Mouse (Mus musculus): ENCODE measurements at regions not wholly inside any gene's neighbourhood (a gene's known extent, or its start where the extent isn't known, plus 50 kb on each side); places are given as distances from the start of the nearest gene placed in this dataset.

DNA sequence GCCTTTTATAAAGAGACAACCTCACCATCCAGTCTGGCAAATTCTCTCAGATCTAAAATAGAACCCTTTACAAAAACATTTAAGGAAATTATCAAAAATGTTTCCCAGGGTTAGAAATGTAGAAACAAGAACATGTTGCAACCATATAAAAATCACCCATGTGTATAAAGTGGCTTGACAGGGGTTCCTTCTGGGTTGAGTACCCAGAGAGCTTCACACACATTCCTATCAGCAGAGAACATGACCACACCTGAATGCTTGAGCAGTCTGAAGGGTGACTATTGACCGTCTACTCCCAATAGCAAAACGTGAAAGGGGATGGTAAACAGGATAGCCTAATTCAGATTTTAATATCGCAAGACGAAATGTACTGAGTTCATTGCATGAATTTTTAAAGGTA is 57.8 kb upstream of the Zfand5 start:
- no peak for DNase-seq (ENCODE audit: low spot score in 2 of 2)

DNA sequence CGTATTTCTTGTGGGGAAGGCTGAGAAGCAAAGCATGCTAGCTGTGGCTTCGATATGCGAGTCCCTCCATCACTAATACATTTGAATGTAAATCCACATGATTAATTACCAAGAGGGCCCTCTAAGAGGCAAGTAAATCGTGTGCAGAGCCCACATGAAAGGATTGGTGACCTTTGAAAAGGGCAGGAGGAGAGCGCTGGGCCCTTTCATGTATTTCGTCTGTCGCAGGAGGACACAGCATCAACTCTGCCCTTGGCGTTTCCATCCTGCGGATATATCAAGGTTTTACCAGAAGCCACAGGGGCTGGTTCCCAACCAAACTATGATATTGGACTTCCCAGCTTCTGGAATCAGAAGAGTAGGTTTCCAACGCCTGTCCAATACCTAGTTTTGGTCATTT is 78.6 kb upstream of the Zfand5 start:
- DNase-seq (ENCODE audit: low spot score in 2 of 2), result no peak

- DNase-seq (ENCODE audit: low spot score in 2 of 2), result no peak
Observed at GRCm38 (mm10) chr19:21192576-21192975, 79.5 kb upstream of the Zfand5 start.

DNA sequence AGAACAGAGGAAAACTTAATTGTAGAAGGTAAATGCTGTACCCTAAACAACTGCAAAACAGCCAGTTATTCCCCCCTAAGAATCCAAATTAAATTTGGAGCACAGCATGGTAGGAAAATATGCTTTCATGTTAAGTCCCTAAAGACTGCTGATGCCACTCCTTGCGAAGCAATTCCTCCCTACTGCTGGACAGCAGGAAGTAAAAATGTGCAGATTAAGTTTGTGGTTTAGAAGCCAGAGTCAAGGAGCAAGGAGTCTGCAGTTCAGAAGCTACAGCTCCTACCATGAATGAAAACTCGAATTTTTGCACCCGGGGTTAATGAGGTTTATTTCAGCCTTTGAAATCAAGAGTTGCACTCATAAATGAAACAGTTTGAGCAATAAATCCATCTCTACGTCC is 82.9 kb upstream of the Zfand5 start:
- no peak for DNase-seq (ENCODE audit: low spot score in 2 of 2)

GRCm38 (mm10) chr19:21186656-21187055 is 85.4 kb upstream of the Zfand5 start:
- no peak for DNase-seq (ENCODE audit: low spot score in 2 of 2)

GRCm38 (mm10) chr19:21186016-21186415 is 86.1 kb upstream of the Zfand5 start:
- DNase-seq (ENCODE audit: low spot score in 2 of 2), result no peak

GRCm38 (mm10) chr19:21183028-21183427 is 89.0 kb upstream of the Zfand5 start:
- DNase-seq (ENCODE audit: low spot score in 2 of 2), result no peak

DNA sequence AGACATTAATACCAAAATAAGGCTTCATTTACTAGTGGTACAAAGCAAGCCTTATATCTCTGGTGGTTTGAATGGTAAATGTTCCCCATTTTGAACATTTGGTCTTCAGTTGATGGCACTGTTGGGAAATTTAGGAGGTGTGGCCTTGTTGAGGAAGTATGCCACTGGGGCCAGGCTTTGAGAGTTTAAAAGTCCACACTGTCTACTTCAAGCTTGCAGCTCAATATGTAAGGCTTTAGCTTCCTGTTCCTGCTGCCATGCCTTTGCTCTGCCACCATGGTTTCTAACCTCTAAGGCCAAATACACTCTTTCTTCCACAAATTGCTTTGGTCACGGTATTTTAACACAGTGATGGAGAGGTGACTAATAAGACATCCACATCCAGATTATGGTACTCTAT is 92.2 kb upstream of the Zfand5 start:
- DNase-seq (ENCODE audit: low spot score in 2 of 2), result no peak

- DNase-seq (ENCODE audit: low spot score in 2 of 2), result no peak
Observed at GRCm38 (mm10) chr19:21175426-21175831, 96.6 kb upstream of the Zfand5 start.

DNA sequence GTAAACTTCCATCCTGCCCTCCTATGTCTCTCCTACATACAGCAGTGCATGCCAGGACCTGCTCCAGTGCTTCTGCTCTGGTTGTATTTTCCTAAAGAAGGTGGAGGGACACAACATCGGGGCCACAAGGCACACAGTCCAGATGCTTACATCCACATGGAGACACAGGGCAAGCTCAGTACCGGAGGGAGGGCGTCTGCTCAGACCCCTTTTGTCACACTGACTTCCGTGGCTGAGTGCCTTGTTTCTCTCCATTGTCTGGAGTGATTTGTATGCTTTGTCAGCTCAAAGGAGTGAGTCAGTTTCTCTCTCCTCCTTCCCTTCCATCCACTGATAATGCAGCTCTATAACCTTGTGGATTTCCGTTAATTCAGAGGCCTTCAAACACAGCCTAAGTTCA is 97.4 kb upstream of the Zfand5 start:
- DNase-seq (ENCODE audit: low spot score in 2 of 2), result no peak

GRCm38 (mm10) chr19:21173896-21174483 is 98.1 kb upstream of the Zfand5 start:
- DNase-seq (ENCODE audit: low spot score in 2 of 2), result no peak

DNA sequence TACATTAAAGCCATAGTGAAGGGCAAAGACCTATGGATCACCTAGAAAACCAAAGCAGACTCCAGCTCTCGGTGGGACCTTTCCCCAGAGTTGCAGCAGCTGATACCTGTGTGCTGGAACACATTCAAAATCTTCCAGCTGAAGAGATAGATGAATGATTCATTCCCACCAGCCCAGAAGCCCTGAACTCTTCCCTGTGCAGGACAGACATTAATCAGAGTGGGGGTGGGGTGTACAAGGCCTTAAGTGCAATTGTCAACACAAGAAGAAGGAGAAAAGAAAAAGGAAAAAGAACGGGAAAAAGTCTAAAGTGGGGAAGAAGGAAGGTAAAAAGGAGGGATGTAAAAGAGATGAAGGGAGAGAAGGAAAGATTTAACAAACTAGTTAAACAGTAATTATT is 100.9 kb upstream of the Zfand5 start:
- no peak for DNase-seq (ENCODE audit: low spot score in 2 of 2)

- no peak for DNase-seq (ENCODE audit: low spot score in 2 of 2)
Observed at GRCm38 (mm10) chr19:21170785-21171184, 101.3 kb upstream of the Zfand5 start.

DNA sequence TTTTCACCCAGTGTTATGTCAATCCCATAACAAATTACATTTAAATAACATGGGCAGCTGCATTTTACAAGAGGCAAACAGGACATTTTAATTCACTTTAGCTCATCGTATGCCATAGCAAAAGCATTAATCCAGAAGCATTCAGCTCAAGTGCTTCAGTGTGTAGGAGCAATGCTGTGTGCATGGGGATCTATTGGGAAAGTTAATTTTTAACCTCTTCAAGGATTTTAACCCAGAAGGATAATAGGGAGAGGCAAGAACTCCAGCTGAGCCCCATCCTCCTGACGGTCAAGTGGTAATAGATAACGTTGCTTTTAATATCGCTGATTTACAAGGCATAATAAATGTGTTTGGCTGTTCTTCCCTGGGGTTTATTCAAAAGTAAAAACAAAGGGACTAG is 105.1 kb upstream of the Zfand5 start:
- no peak for DNase-seq (ENCODE audit: low spot score in 2 of 2)

DNA sequence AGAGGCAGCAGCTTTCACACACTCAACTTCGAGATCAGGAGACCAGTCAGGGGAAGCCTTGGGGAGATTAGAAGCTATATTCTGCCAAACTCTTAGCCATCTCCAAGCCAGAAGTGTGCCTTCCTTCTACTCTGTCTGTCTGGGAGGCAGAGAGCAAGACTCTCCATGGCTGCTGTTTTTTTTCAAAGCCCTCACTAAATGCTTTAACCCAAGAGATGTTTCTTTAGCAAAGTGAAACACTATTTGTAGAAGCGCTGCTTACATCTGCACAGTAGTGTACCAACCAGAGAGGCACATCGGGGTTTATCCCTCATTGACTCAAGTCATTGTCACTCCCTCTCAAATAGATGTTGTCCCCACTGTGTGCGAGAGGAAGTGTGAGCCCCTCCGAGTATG is 105.6 kb upstream of the Zfand5 start:
- no peak for DNase-seq (ENCODE audit: low spot score in 2 of 2)

GRCm38 (mm10) chr19:21165763-21166464 is 106.2 kb upstream of the Zfand5 start:
- no peak for DNase-seq (ENCODE audit: low spot score in 2 of 2)

GRCm38 (mm10) chr19:21163978-21164377 is 108.1 kb upstream of the Zfand5 start:
- no peak for DNase-seq (ENCODE audit: low spot score in 2 of 2)

GRCm38 (mm10) chr19:21160946-21161345 is 111.1 kb upstream of the Zfand5 start:
- no peak for DNase-seq (ENCODE audit: low spot score in 2 of 2)

- no peak for DNase-seq (ENCODE audit: low spot score in 2 of 2)
Observed at GRCm38 (mm10) chr19:21159189-21160137, 112.6 kb upstream of the Zfand5 start.

- no peak for DNase-seq (ENCODE audit: low spot score in 2 of 2)
Observed at GRCm38 (mm10) chr19:21154162-21154561, 117.9 kb upstream of the Zfand5 start.

DNA sequence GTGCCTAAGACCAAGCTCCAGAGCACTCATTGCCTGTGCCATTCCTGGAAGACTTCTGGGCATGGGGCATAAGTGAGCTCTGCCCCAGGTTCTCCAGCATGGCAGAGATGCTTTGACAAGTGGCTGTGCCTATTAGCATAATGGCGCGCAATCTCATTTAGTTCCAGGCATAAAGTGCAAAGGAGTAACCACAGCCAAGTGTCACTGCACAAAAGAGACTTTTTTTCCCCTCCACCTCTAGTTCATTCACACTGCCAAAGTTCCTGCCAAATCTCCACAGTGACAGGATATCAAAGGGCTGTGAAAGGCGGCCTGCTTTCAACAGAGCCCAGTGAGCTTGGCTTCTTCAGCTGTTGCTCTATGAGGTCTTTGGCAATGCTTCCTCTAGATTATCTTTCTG is 120.1 kb upstream of the Zfand5 start:
- DNase-seq (ENCODE audit: low spot score in 2 of 2), result no peak

DNA sequence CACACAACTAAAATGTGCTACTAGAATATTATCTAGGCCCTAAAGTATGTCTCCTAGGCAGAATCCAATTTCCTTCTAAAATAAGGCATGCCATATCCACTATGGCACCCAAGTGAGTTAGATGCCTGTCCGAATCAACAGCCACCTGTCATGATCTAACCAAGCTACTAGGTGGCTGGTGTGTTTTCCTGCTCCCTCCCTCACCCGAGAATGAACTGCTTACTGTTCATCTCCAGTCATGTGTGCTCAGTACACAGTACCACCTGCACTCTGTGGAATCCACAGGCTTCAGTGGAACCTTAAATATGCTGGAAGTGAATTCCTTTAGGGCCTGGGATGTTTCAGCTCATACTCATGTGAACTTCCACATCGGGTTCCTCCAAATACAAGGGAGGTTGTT is 121.2 kb upstream of the Zfand5 start:
- DNase-seq (ENCODE audit: low spot score in 2 of 2), result no peak
